Mouse (Mus musculus): ENCODE measurements around the gene Tmtc1. TPM values are rescaled to one million over a fixed set of nuclear protein-coding genes. Genes with fewer than 3 reads are reported as not detected.
A peak's percentile ranks its signal among the peaks of the same experiment; 100 is the strongest.

Tmtc1 gene
- total and polyA plus RNA-seq, 2 experiments = 0.16 to 0.46 TPM

- DNase-seq (ENCODE audit: extremely low read depth, low read depth, low spot score) = peak; percentile 75
- TF ChIP-seq POLR2A (IDR thresholded peaks at IDR 0.05; ENCODE audit: extremely low read depth, insufficient read depth, low read length) (no peak), CTCF (IDR thresholded peaks at IDR 0.05; ENCODE audit: low read depth, low read length) (no peak)
- WGBS = 29% methylated on average over 1 of the region's 1 CpGs
- Histone ChIP-seq H3K79me2 (ENCODE audit: control insufficient read depth, insufficient read depth, low read length) (no peaks in the 10 kb centered on the region), H3K36me3 (ENCODE audit: control insufficient read depth, insufficient read depth, low read length) (no peaks in the 10 kb centered on the region), H3K27me3 (ENCODE audit: control insufficient read depth, insufficient read depth, low read length) (no peaks in the 10 kb centered on the region), H3K4me3 (ENCODE audit: insufficient read depth, low read depth, low read length) (no peak overlapping the region), H3K27ac (replicated peaks; ENCODE audit: insufficient read depth, low read depth, low read length) (no peak overlapping the region), H3K9ac (ENCODE audit: low read depth, low read length) (no peak overlapping the region), H3K4me1 (ENCODE audit: control insufficient read depth, insufficient read depth, low read length) (peaks cover 1% of the 10 kb centered on the region; the same call in 1 of the 2 replicates)
These were observed 199.4 kb downstream of the Tmtc1 start for GRCm38 (mm10) chr6:148244836-148245235.

- H3K9ac ChIP-seq (ENCODE audit: low read depth, low read length) = no peak overlapping the region
- H3K4me3 ChIP-seq (ENCODE audit: insufficient read depth, low read depth, low read length) = no peak overlapping the region
- no peaks in the 10 kb centered on the region for H3K79me2 ChIP-seq (ENCODE audit: control insufficient read depth, insufficient read depth, low read length)
- TF ChIP-seq CTCF (IDR thresholded peaks at IDR 0.05; ENCODE audit: low read depth, low read length) (peak; percentile 15; the same call in 1 of the 2 replicates), POLR2A (IDR thresholded peaks at IDR 0.05; ENCODE audit: extremely low read depth, insufficient read depth, low read length) (no peak)
- H3K27me3 ChIP-seq (ENCODE audit: control insufficient read depth, insufficient read depth, low read length) = no peaks in the 10 kb centered on the region
- peaks cover 1% of the 10 kb centered on the region for H3K4me1 ChIP-seq (ENCODE audit: control insufficient read depth, insufficient read depth, low read length)
- no peaks in the 10 kb centered on the region for H3K36me3 ChIP-seq (ENCODE audit: control insufficient read depth, insufficient read depth, low read length)
- DNase-seq (ENCODE audit: extremely low read depth, low read depth, low spot score) = no peak
- H3K27ac ChIP-seq (replicated peaks; ENCODE audit: insufficient read depth, low read depth, low read length) = no peak overlapping the region
- 55% methylated on average over 3 of the region's 3 CpGs for WGBS
These were observed 201.9 kb downstream of the Tmtc1 start for GRCm38 (mm10) chr6:148242304-148242703.

- H3K4me3 ChIP-seq (ENCODE audit: insufficient read depth, low read depth, low read length) = no peak overlapping the region
- H3K9ac ChIP-seq (ENCODE audit: low read depth, low read length) = no peak overlapping the region
- no peaks in the 10 kb centered on the region for H3K27me3 ChIP-seq (ENCODE audit: control insufficient read depth, insufficient read depth, low read length)
- TF ChIP-seq CTCF (IDR thresholded peaks at IDR 0.05; ENCODE audit: low read depth, low read length) (no peak), POLR2A (IDR thresholded peaks at IDR 0.05; ENCODE audit: extremely low read depth, insufficient read depth, low read length) (no peak)
- no peaks in the 10 kb centered on the region for H3K36me3 ChIP-seq (ENCODE audit: control insufficient read depth, insufficient read depth, low read length)
- no peak for DNase-seq (ENCODE audit: extremely low read depth, low read depth, low spot score)
- H3K27ac ChIP-seq (replicated peaks; ENCODE audit: insufficient read depth, low read depth, low read length) = no peak overlapping the region
- peaks cover 1% of the 10 kb centered on the region for H3K4me1 ChIP-seq (ENCODE audit: control insufficient read depth, insufficient read depth, low read length)
- WGBS = 90% methylated on average over 5 of the region's 5 CpGs
- no peaks in the 10 kb centered on the region for H3K79me2 ChIP-seq (ENCODE audit: control insufficient read depth, insufficient read depth, low read length)
These were observed 202.5 kb downstream of the Tmtc1 start for GRCm38 (mm10) chr6:148241685-148242084.

GRCm38 (mm10) chr6:148239311-148239710, 204.9 kb downstream of the Tmtc1 start:
- no peak overlapping the region for H3K4me3 ChIP-seq (ENCODE audit: insufficient read depth, low read depth, low read length)
- no peaks in the 10 kb centered on the region for H3K36me3 ChIP-seq (ENCODE audit: control insufficient read depth, insufficient read depth, low read length)
- H3K79me2 ChIP-seq (ENCODE audit: control insufficient read depth, insufficient read depth, low read length) = no peaks in the 10 kb centered on the region
- DNase-seq (ENCODE audit: extremely low read depth, low read depth, low spot score) = no peak
- no peak overlapping the region for H3K9ac ChIP-seq (ENCODE audit: low read depth, low read length)
- WGBS = 98% methylated on average over 1 of the region's 1 CpGs
- no peaks in the 10 kb centered on the region; the same call in none of the 2 replicates for H3K4me1 ChIP-seq (ENCODE audit: control insufficient read depth, insufficient read depth, low read length)
- TF ChIP-seq CTCF (IDR thresholded peaks at IDR 0.05; ENCODE audit: low read depth, low read length) = no peak
- no peak for TF ChIP-seq POLR2A (IDR thresholded peaks at IDR 0.05; ENCODE audit: extremely low read depth, insufficient read depth, low read length)
- no peaks in the 10 kb centered on the region for H3K27me3 ChIP-seq (ENCODE audit: control insufficient read depth, insufficient read depth, low read length)
- H3K27ac ChIP-seq (replicated peaks; ENCODE audit: insufficient read depth, low read depth, low read length) = no peak overlapping the region

GRCm38 (mm10) chr6:148237453-148237852, 206.7 kb downstream of the Tmtc1 start:
- TF ChIP-seq CTCF (IDR thresholded peaks at IDR 0.05; ENCODE audit: low read depth, low read length) (no peak), POLR2A (IDR thresholded peaks at IDR 0.05; ENCODE audit: extremely low read depth, insufficient read depth, low read length) (no peak)
- no peak for DNase-seq (ENCODE audit: extremely low read depth, low read depth, low spot score)
- Histone ChIP-seq H3K4me3 (ENCODE audit: insufficient read depth, low read depth, low read length) (no peak overlapping the region), H3K27ac (replicated peaks; ENCODE audit: insufficient read depth, low read depth, low read length) (no peak overlapping the region), H3K27me3 (ENCODE audit: control insufficient read depth, insufficient read depth, low read length) (no peaks in the 10 kb centered on the region), H3K9ac (ENCODE audit: low read depth, low read length) (no peak overlapping the region), H3K79me2 (ENCODE audit: control insufficient read depth, insufficient read depth, low read length) (no peaks in the 10 kb centered on the region), H3K4me1 (ENCODE audit: control insufficient read depth, insufficient read depth, low read length) (no peaks in the 10 kb centered on the region; the same call in 1 of the 2 replicates), H3K36me3 (ENCODE audit: control insufficient read depth, insufficient read depth, low read length) (no peaks in the 10 kb centered on the region)
- 73% methylated on average over 5 of the region's 5 CpGs for WGBS

- Histone ChIP-seq H3K9ac (ENCODE audit: low read depth, low read length) (no peak overlapping the region), H3K4me1 (ENCODE audit: control insufficient read depth, insufficient read depth, low read length) (no peaks in the 10 kb centered on the region; the same call in 1 of the 2 replicates), H3K79me2 (ENCODE audit: control insufficient read depth, insufficient read depth, low read length) (no peaks in the 10 kb centered on the region), H3K36me3 (ENCODE audit: control insufficient read depth, insufficient read depth, low read length) (no peaks in the 10 kb centered on the region), H3K4me3 (ENCODE audit: insufficient read depth, low read depth, low read length) (no peak overlapping the region), H3K27me3 (ENCODE audit: control insufficient read depth, insufficient read depth, low read length) (no peaks in the 10 kb centered on the region), H3K27ac (replicated peaks; ENCODE audit: insufficient read depth, low read depth, low read length) (no peak overlapping the region)
- no peak for TF ChIP-seq POLR2A (IDR thresholded peaks at IDR 0.05; ENCODE audit: extremely low read depth, insufficient read depth, low read length)
- TF ChIP-seq CTCF (IDR thresholded peaks at IDR 0.05; ENCODE audit: low read depth, low read length) = no peak
- no peak for DNase-seq (ENCODE audit: extremely low read depth, low read depth, low spot score)
- 75% methylated on average over 3 of the region's 3 CpGs for WGBS
These were observed 209.9 kb downstream of the Tmtc1 start for GRCm38 (mm10) chr6:148234105-148234828.

Measured in liver, adult 2 months (tissue).